Mouse (Mus musculus): Measurements from ENCODE around the gene Rho. TPM values are rescaled to one million over a fixed set of nuclear protein-coding genes. Genes with fewer than 3 reads are reported as not detected.

The Rho gene
- total RNA-seq, 1 experiment = 0.13 TPM

GRCm38 (mm10) chr6:115938798-115939197 is 7.2 kb downstream of the Rho start:
- Histone ChIP-seq H3K9me3 (ENCODE audit: control insufficient read depth, insufficient read depth, low read depth, low read length) (no peaks in the 10 kb centered on the region), H3K4me3 (ENCODE audit: insufficient read depth in 1 of 2, low read depth in 1 of 2, low read length in 2 of 2, poor library complexity in 1 of 2, severe bottlenecking in 1 of 2) (no peak overlapping the region), H3K36me3 (ENCODE audit: control insufficient read depth, insufficient read depth, low read length, poor library complexity, severe bottlenecking) (no peaks in the 10 kb centered on the region), H3K9ac (ENCODE audit: insufficient read depth, low read depth, low read length, poor library complexity, severe bottlenecking) (no peak overlapping the region), H3K27ac (ENCODE audit: insufficient read depth, low read depth, low read length, poor library complexity, severe bottlenecking) (no peak overlapping the region), H3K4me1 (ENCODE audit: control insufficient read depth in 2 of 2, insufficient read depth in 2 of 2, low read length in 2 of 2, poor library complexity in 1 of 2) (peaks cover 0 to 4% of the 10 kb centered on the region in 2 experiments; a peak in 1 of 4 replicates)
- no peak for DNase-seq (ENCODE audit: low read depth, low spot score)
- TF ChIP-seq HCFC1 (IDR thresholded peaks at IDR 0.05; ENCODE audit: borderline replicate concordance, insufficient read depth, low read length) (no peak), ZNF384 (IDR thresholded peaks at IDR 0.05; ENCODE audit: low read depth, low read length) (no peak), ZC3H11A (IDR thresholded peaks at IDR 0.05; ENCODE audit: borderline replicate concordance, low read depth, low read length) (no peak), CHD2 (IDR thresholded peaks at IDR 0.05; ENCODE audit: low read depth, low read length) (no peak), MAFK (IDR thresholded peaks at IDR 0.05; ENCODE audit: insufficient read depth, low read depth, low read length) (no peak)
- in situ Hi-C loops (cut with MboI; ENCODE audit: low sequenced_read_pairs in 2 of 2, unreplicated experiment in 2 of 2) = no loop called here

DNA sequence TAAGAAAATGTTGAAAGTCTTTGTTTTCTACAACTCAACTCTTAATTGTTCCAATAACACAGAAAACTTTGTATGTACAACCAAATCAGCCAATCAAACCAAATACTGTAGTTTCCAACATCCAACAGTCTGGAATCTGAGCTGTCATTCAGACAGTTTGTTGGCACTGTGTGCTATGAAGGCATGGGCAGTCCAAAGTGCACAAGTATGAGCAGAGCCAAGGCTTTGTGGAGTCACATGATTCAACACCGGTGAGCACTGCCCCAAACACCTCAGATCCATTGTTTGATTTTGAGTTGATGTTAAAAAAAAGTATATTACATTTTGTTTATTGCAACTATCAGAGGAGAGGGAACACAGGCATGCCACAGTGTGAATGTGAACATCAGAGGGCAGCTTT is 9.1 kb downstream of the Rho start:
- in situ Hi-C loops (cut with MboI; ENCODE audit: low sequenced_read_pairs in 2 of 2, unreplicated experiment in 2 of 2) = no loop called here
- Histone ChIP-seq H3K9ac (ENCODE audit: insufficient read depth, low read depth, low read length, poor library complexity, severe bottlenecking) (no peak overlapping the region), H3K36me3 (ENCODE audit: control insufficient read depth, insufficient read depth, low read length, poor library complexity, severe bottlenecking) (no peaks in the 10 kb centered on the region), H3K9me3 (ENCODE audit: control insufficient read depth, insufficient read depth, low read depth, low read length) (no peaks in the 10 kb centered on the region), H3K4me1 (ENCODE audit: control insufficient read depth in 2 of 2, insufficient read depth in 2 of 2, low read length in 2 of 2, poor library complexity in 1 of 2) (peaks cover 0 to 4% of the 10 kb centered on the region in 2 experiments; a peak in 1 of 4 replicates), H3K27ac (ENCODE audit: insufficient read depth, low read depth, low read length, poor library complexity, severe bottlenecking) (no peak overlapping the region), H3K4me3 (ENCODE audit: insufficient read depth in 1 of 2, low read depth in 1 of 2, low read length in 2 of 2, poor library complexity in 1 of 2, severe bottlenecking in 1 of 2) (no peak overlapping the region)
- no peak for DNase-seq (ENCODE audit: low read depth, low spot score)
- no peak for TF ChIP-seq CHD2 (IDR thresholded peaks at IDR 0.05; ENCODE audit: low read depth, low read length)
- TF ChIP-seq MAFK (IDR thresholded peaks at IDR 0.05; ENCODE audit: insufficient read depth, low read depth, low read length) = no peak
- TF ChIP-seq HCFC1 (IDR thresholded peaks at IDR 0.05; ENCODE audit: borderline replicate concordance, insufficient read depth, low read length) = no peak
- no peak for TF ChIP-seq ZC3H11A (IDR thresholded peaks at IDR 0.05; ENCODE audit: borderline replicate concordance, low read depth, low read length)
- TF ChIP-seq ZNF384 (IDR thresholded peaks at IDR 0.05; ENCODE audit: low read depth, low read length) = no peak

DNA sequence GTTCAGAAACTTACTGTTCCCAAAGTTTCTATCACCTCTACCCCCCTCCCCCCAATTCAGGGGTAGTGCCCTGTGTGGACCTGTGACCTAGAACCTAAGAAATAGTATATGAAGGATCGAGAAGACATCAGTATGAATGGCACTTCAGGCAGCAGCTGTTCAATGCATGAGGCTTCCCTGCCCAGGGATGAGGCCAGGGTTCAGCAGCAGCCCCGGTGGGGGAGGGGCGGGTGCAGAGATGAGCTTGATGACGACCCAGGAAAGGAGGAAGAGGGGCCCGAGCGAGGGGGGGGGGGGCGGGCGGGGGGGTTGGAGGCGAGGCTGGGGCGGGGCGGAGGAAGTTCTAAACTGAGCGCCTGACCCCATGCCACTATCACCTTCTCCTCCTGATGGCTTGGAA is 9.6 kb downstream of the Rho start:
- no peak for TF ChIP-seq HCFC1 (IDR thresholded peaks at IDR 0.05; ENCODE audit: borderline replicate concordance, insufficient read depth, low read length)
- TF ChIP-seq ZNF384 (IDR thresholded peaks at IDR 0.05; ENCODE audit: low read depth, low read length) = no peak
- no peak for TF ChIP-seq MAFK (IDR thresholded peaks at IDR 0.05; ENCODE audit: insufficient read depth, low read depth, low read length)
- no peak for TF ChIP-seq ZC3H11A (IDR thresholded peaks at IDR 0.05; ENCODE audit: borderline replicate concordance, low read depth, low read length)
- TF ChIP-seq CHD2 (IDR thresholded peaks at IDR 0.05; ENCODE audit: low read depth, low read length) = no peak
- no peak overlapping the region for H3K9ac ChIP-seq (ENCODE audit: insufficient read depth, low read depth, low read length, poor library complexity, severe bottlenecking)
- no peaks in the 10 kb centered on the region for H3K9me3 ChIP-seq (ENCODE audit: control insufficient read depth, insufficient read depth, low read depth, low read length)
- no peak overlapping the region for H3K4me3 ChIP-seq (ENCODE audit: insufficient read depth in 1 of 2, low read depth in 1 of 2, low read length in 2 of 2, poor library complexity in 1 of 2, severe bottlenecking in 1 of 2)
- H3K27ac ChIP-seq (ENCODE audit: insufficient read depth, low read depth, low read length, poor library complexity, severe bottlenecking) = no peak overlapping the region
- H3K4me1 ChIP-seq (ENCODE audit: control insufficient read depth in 2 of 2, insufficient read depth in 2 of 2, low read length in 2 of 2, poor library complexity in 1 of 2) = peaks cover 0 to 4% of the 10 kb centered on the region in 2 experiments; a peak in 1 of 4 replicates
- H3K36me3 ChIP-seq (ENCODE audit: control insufficient read depth, insufficient read depth, low read length, poor library complexity, severe bottlenecking) = no peaks in the 10 kb centered on the region
- no peak for DNase-seq (ENCODE audit: low read depth, low spot score)
- in situ Hi-C loops (cut with MboI; ENCODE audit: low sequenced_read_pairs in 2 of 2, unreplicated experiment in 2 of 2) = no loop called here

DNA sequence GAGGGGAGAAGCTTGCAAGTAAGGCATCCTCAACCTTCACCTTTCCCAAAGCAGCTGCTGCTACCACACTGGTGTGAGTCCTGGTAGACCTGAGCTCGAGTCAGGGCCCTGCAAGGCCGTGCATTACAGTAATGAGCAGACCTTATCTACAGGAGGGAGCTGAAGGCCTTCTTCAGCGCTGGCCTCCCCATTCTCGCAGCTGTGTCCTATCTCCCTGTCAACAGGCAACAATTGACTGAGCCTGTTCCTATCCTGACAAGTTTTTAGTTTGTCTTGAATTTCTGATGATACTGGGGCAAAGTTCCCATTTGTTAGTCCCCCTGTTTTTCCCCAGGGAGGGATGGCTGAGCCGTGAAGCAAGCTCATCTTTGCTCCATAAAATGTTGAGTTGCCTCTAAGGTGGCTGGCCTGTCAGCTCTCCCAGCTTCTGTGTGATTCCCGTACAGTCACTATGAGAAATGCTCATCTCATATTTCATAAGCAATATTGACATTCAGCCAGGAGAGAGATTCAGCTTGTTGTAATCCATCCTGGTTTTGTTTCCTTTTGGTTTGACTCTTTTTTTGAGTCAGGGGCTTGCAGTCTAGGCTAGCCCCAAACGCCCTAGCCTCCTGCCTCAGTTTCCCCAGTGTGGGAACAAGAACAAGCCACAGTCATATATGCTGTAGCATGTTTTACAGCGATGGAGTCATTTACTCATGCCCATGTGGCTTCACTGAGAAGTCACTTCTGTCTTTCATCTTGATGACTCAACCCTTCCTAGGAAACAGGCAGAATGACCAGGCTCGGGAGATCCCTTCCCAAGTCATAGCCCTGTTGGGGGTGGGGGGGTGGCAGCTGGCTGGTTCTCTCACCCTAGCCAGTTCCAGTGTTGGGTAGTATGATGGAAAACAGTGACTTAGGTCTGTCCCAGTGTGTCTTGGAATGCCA is 12.2 kb downstream of the Rho start:
- in situ Hi-C loops (cut with MboI; ENCODE audit: low sequenced_read_pairs in 2 of 2, unreplicated experiment in 2 of 2) = no loop called here
- TF ChIP-seq ZC3H11A (IDR thresholded peaks at IDR 0.05; ENCODE audit: borderline replicate concordance, low read depth, low read length) = no peak
- TF ChIP-seq MAFK (IDR thresholded peaks at IDR 0.05; ENCODE audit: insufficient read depth, low read depth, low read length) = no peak
- no peak for TF ChIP-seq HCFC1 (IDR thresholded peaks at IDR 0.05; ENCODE audit: borderline replicate concordance, insufficient read depth, low read length)
- TF ChIP-seq ZNF384 (IDR thresholded peaks at IDR 0.05; ENCODE audit: low read depth, low read length) = no peak
- no peak for TF ChIP-seq CHD2 (IDR thresholded peaks at IDR 0.05; ENCODE audit: low read depth, low read length)
- H3K9ac ChIP-seq (ENCODE audit: insufficient read depth, low read depth, low read length, poor library complexity, severe bottlenecking) = no peak overlapping the region
- H3K27ac ChIP-seq (ENCODE audit: insufficient read depth, low read depth, low read length, poor library complexity, severe bottlenecking) = no peak overlapping the region
- H3K36me3 ChIP-seq (ENCODE audit: control insufficient read depth, insufficient read depth, low read length, poor library complexity, severe bottlenecking) = no peaks in the 10 kb centered on the region
- H3K9me3 ChIP-seq (ENCODE audit: control insufficient read depth, insufficient read depth, low read depth, low read length) = no peaks in the 10 kb centered on the region
- peaks cover 0 to 4% of the 10 kb centered on the region in 2 experiments; a peak in 1 of 4 replicates for H3K4me1 ChIP-seq (ENCODE audit: control insufficient read depth in 2 of 2, insufficient read depth in 2 of 2, low read length in 2 of 2, poor library complexity in 1 of 2)
- no peak for DNase-seq (ENCODE audit: low read depth, low spot score)
- H3K4me3 ChIP-seq (ENCODE audit: insufficient read depth in 1 of 2, low read depth in 1 of 2, low read length in 2 of 2, poor library complexity in 1 of 2, severe bottlenecking in 1 of 2) = no peak overlapping the region
